Mouse (Mus musculus): ENCODE results near the gene Otulinl.
A peak's percentile ranks its signal among the peaks of the same experiment; 100 is the strongest.

Gene Otulinl

DNA sequence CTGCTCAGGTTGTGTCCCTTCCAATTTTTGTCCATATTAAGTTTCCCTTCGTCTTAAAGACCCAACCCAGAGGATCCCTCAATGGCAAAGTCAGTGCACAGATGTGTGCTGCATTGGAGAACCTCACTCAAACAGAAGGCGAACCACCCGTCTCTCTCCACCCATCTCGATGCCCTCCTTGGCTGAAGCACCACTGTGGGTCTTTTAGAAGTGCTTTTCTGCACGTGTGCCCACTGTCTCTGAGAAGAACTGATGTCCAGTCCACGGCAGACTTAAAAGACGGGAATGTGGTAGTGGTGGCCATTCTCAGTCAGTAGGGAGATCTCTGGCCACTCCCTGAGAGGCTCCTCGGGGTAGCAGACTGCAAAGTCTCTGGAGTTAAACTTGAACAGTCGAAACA lies 24.8 kb downstream of the Otulinl start:
- no peak for DNase-seq (ENCODE audit: low read depth, low spot score)

DNA sequence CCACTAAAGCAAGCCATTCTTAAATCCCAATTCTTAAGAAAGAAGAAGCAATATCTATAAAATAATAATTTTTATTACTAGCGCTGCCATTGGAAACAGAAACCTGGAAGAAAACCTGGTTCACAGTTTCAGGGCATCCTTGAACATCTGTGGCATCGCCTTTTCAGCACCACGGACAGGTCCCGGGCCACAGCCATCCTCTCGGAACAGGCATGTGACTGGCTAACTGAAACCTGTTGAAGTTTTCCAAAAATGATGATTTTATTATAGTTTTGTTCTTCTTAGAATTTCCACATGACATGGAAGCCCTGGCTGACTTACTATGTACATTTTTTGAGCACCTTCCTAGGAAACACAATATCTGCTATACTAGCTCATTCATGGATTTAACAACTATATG lies 26.4 kb downstream of the Otulinl start:
- no peak for DNase-seq (ENCODE audit: low read depth, low spot score)

DNA sequence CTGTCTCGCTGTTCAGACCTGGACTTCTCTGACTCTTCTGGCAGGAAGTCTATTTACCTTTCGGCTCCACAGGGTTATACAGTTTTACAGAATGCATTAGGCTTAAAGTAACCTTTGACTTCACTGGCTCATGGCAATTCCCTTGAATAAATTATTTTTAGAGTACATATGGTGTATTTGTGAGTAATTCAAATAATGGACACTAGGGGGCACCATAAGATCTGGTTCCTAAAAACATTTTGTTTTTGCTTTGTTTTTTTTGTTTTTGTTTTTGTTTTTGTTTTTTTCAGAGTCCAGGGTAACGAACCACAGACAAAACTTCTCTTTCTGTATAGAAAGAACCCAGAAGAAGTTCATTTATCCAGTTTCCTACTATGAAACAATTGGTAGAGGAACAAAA lies 33.7 kb downstream of the Otulinl start:
- no peak for DNase-seq (ENCODE audit: low read depth, low spot score)

DNA sequence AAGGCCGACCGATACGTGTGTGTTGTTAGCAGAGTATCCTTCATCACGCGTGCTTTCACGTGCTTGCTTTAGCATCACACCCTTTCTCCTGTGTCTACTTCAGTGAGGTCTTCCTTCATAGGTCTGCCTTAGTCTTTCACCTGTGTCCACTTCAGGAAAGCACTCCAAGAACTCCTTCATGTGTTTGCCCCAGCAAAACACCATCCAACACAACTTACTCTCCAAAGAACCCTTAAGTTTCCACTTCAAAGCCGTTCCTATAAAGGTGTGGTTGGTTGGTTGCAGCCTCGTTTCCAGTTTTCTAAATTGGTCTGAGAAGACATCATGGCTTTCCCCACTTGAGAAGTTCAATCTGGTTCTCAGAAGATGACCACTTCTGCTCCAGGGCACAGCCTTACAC lies 34.7 kb downstream of the Otulinl start:
- DNase-seq (ENCODE audit: low read depth, low spot score): no peak

DNA sequence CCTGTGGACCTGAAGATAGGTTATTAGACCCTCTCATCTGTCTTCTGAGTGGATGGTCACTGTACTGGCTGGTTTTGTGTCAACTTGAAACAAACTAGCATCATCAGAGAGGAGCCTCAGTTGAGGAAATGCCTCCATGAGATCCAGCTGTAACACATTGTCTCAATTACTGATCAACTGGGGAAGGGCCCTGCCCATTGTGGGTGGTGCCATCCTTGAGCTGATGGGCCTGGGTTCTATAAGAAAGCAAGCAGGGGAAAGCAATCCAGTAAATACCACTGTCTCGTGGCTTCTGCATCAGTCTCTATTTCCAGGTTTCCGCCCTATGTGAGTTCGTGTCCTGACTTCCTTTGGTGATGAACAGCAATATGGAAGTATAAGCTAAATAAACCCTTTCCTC lies 36.1 kb downstream of the Otulinl start:
- no peak for DNase-seq (ENCODE audit: low read depth, low spot score)

DNA sequence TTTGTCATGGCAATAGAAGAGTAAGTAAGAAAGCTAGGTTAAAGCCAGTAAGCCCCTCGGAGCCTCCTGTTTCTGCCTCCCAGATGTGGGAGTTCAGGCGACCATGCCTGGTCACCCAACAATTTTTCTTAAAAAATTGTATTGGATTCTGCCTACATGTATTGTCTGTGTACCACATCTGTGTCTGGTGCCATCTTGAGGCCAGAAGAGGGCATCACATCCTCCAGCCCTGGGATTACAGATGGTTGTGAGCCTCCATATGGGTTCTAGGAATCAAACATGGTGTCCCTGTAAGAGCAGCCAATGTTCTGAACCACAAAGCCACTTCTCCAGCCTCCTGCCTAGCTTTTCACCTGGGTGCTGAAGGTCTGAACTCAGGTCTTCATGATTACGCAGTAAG lies 38.5 kb downstream of the Otulinl start:
- DNase-seq (ENCODE audit: low read depth, low spot score): no peak

DNA sequence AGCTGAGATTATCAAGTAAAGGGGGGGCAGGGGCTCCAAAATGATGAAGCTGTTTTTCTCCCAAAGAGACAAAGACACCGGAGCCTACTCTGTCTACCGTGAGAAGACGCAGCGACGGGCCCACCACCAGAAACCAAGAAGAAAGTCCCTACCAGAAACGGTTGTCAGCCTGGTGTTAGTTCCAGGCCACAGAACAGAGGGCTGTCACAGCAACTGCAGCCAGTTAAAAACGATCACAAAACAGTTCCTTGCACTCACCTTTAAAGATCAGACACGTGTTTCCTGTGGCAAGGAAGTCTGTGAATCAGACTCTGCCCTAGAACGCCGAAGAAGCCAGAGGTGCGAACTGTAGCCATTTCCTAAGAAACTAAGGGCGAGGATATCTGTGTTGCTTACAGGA lies 40.2 kb downstream of the Otulinl start:
- DNase-seq (ENCODE audit: low read depth, low spot score): no peak

DNA sequence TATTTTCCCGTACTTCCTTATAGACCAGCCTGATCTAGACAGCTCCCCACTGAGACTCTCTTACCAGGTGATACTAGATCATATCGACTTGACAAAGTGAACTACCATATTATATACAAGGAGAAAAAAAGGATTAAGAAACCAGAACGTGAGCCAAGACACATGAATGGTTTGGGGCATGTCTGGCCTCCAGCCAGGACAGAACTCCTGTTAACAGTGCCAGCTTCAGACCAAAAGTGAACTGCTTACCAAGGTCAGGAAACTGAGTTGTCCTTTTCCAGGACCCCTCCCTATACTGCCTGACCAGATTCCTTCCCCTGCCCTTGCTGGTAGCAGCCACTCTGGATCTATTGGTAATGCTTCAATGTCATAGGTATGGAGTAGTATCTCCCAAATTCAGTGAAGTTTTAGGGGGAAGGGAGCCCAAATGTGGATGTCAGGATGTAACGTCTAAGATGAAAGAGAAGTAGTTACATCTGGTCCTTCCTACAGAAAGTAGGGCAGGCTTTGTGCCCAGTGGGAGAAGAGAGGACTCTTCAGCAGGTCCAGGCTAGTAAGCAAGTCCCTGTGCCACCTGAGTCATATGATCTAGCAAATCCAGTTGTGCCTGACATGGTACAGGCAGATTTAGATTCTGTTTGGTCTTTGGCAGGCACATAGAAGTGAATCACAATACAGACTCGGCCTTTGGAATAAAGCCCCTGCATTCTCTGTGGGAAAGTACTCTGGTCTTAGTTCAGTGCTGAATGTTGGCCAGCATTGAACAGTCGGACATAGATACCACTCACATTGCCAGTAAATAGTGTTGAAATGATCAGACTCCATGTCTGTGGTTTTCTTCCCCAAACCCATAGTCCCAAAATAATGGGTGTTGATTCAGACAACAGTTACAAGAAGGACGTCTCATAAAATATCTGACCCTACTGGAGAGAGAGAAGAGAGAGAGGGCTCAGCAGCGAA lies 47.2 kb downstream of the Otulinl start:
- DNase-seq (ENCODE audit: low read depth, low spot score): no peak

DNA sequence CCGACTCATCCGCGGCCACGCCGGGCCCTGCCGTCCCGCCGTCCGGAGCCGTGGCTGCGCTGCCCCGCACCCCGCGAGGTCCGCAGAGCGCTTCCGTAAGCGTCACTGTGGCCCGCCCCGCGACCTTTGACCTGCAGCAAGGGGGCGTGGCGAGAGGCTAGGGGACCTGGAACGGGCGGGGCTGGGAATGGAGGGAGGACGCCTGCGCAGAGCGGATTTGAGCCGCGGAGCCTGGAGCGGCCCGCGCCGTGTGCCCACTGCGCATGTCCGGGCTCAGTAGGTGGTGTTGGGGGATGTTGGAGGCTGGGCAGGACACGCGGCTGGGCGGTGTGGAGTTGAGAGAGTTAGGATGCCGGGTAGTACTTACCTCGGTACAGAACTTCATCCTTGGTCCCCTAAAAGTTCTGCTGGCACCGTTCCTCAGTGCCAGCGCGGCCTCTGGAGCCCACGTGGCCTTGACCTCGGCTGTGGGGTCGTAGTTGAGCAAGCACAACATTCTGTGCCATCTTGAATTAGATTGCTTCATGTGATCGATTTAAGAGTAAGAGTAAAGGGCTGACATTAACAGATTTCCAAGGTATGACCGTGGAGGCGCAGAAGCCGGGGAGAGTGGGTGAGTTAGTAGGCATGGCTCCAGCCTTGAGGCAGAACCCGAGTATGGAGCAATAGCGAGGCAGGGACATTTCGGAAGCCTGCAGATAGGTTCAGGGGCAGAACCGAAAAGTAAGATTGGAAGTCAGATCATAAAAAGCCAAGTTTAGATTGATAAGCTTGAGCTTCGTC lies 50.6 kb downstream of the Otulinl start, which contains the start of gene Otulin:
Gene Otulin, minus strand, starts transcription at position 93 of the 783 bp plus-strand sequence.
- DNase-seq (ENCODE audit: low read depth, low spot score): peak; percentile 97

DNA sequence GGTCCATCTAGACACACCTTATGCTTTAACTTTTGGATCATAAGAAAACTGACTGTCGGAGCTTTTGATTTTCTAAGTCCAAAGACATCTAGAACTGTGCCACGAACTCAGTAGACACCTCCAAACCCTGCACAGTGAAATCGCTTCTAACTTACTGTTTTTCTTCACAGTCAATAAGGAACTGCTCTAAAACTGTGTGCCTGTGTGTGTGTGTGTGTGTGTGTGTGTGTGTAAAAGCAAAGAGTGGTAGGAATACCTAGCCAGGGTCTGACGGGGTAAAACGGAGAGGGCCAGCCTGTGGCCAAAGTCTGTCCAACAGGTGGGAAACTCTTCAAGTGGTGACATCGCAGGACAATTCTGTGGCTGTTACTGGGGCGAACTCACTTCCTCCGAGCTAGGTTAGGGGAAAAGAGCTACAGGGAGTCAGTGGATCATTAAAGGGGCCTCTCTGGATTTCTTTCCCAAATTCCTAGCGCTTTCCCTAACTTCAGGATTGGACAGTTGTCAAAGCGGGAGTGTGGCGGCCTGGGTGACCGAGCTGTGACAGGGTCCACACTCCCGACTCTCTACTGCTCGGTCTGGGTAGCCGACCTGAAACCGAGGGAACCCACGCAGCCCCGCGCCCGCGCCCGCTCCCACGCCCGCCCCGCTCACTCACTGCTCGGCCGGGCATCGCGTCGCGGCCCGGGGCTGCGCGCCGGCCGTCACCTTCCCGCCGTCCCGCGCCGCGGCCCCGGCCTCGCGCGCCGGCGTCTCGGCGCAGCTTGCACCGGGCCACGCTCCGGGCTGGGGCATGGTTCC lies 51.4 kb downstream of the Otulinl start:
- no peak for DNase-seq (ENCODE audit: low read depth, low spot score)

DNA sequence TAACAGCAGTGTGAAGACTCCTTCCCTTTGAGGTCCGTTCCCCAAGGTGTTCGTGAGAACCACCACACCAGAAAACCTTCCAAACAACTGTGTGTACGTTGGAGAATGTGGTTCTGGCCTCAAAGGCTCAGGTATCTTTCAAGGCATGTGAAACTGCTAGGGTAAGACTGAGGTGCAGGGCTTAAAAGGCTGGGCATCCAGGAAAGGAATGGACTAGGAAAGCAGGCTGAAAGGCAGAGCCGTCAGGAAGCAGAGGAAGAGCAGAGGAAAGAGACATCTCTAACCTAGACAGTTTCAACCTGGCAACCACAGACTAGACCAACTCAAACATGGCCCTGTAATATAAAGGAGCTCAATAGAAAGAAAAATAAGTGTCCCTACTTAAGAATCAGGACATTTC lies 52.3 kb downstream of the Otulinl start:
- DNase-seq (ENCODE audit: low read depth, low spot score): no peak

DNA sequence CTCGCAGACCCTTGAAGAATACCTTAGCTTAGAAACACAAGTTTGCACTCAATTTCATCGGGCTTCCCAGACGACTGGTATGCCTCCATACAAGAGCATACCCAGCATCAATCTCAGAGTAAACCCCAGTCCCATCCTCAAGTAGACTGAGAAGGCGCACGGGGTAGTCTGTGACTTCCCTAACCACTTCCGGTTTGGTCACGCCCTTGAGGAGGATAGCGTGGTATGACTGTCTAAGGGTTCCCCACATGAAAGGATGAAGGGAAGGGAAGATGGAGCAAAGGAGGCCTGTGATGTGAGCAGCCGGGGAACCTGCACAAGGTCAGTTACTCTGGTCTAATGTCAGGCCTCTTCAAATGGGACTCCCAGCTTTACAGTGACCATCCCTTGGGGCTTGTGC lies 53.6 kb downstream of the Otulinl start:
- DNase-seq (ENCODE audit: low read depth, low spot score): no peak

DNA sequence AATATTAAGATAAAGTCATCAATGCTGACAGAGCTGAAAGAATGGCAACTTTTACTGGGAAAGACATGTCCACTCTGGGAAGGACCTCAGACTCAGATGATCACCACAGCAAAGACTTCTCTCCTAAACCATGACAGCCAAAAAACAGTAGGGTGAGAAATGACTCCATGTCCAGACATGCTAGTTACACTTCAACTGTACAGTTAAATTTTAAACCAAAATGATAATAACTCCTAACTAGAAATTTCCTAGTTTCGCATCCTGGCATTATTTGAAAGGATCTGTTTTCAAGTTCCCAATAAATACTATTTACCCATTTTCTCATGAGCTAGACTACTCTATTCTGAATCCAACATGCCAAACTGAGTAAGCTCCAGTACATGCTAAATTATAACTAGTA lies 55.1 kb downstream of the Otulinl start:
- DNase-seq (ENCODE audit: low read depth, low spot score): no peak

DNA sequence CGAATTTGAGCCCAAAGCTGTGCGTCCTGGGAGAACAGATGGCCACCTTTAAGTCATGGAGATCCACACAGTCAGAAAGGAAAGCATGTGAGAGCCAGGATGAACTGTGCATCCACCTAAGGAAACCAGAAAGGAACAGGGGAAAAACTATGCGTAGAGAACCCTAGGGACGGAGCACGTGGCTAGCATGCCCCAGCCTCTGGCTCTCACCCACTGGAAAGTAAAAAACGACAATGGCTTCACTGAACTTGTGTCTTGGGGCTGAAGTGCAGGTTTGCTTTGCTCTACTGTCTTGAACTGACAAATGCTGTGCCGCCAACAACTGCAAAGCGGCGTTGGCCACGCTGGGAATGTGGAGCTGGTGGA lies 55.5 kb downstream of the Otulinl start:
- DNase-seq (ENCODE audit: low read depth, low spot score): no peak

DNA sequence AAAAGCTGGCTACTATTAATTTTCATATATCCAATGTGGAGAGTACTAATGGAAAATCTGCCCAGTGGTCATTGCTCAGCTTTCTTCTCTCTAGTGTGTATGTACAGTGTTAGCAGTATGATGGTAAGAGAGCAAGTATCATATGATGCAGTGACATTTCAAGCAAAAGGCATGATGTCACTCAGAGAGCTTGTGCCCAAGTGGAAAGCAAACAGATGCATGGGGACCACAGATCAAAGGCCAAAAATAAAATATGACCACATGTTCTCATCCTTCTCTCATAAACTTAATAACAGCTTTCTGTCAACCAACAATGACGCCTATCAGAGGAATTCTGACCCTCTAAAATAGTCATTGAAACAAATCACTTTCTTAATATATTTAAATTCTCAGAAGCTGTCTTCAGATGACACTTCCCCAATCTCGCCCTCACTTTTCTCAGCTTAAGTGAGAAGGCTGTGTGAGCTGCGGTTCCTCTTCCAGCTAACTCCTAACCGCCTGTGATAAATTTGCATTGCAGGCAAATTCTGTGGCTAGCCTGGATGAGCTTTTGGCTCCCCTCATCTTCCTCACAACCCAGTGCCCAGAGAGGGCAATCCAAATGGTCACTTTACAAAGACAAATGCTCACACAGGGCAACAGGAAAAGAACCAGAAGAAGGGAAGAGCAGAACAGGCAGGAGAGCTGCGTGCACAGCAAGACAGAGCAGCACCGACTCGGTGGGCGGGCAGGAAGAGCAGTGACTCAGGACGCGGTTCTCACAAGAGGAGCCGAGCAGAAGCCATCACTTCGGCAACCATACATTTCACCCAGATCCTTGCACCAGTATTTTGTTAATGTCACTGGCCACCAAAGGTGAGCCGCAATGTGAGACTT lies 56.1 kb downstream of the Otulinl start:
- DNase-seq (ENCODE audit: low read depth, low spot score): peak; percentile 56

DNA sequence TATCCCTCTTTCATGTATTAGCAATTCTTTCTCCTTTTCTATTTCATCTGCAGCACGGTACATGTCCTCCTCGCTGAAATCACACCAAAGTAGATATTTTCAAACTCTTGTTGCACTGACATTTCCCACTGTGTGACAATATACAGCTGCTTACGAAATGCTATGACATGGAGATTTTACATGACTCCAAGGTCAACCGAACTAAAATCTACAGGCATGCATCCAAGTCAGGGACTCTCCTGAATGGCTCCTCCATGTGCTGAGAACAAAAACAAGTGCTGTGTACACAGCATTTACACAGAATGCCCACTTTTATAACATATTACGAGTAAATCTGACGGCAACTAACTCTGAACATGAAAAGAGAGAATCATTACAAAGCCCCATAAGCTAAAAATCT lies 58.1 kb downstream of the Otulinl start:
- no peak for DNase-seq (ENCODE audit: low read depth, low spot score)

DNA sequence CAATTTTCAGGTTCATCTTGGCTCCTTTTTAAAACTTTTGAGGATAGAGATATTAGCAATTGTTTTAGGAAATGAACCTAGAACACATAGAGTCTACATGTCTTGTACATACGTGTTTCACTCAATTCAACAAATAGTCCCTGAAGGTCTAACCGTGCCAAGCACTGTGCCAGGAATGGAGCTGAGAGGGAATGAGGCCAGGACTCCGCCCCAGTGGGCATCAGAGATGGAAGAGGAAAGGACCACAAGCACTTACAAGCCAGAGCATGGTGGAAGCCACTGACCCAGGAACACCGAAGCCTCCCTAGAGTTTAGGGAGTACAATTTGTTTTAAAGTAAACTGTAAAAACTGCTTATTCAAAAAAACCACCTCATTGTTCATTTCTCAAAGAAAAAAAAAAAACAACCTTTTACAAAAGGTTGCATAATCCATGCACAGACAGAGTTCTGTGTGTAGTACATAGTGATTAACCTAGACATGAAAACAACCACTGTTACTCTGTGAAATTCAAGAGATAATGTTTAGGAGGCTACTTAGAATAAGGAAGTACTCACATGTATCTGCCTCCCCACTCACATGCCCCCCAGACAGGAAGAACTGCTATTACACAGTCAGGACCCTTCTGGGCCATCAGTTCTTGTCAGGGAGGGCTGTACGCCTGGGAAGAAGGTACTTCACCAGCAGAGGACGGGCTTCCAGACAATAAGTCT lies 60.7 kb downstream of the Otulinl start:
- no peak for DNase-seq (ENCODE audit: low read depth, low spot score)

DNA sequence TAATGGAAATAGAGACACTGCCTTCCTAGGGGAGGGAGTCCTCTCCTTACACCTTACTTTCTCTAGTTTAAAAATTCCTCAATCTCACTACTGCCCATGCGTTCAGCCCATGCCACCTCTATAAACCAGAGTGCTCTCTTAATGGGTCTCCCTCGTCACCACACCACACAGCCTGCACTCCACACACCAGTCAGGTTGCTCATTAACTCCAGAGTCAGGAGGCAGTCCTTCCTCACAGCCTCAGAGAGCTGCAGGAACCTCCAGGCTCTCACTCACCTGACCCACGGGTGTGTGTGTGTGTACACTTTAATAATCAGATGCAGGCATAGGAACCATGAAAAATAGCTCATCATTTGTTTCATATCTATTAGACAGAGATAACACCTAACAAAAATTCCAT lies 61.7 kb downstream of the Otulinl start:
- no peak for DNase-seq (ENCODE audit: low read depth, low spot score)

DNA sequence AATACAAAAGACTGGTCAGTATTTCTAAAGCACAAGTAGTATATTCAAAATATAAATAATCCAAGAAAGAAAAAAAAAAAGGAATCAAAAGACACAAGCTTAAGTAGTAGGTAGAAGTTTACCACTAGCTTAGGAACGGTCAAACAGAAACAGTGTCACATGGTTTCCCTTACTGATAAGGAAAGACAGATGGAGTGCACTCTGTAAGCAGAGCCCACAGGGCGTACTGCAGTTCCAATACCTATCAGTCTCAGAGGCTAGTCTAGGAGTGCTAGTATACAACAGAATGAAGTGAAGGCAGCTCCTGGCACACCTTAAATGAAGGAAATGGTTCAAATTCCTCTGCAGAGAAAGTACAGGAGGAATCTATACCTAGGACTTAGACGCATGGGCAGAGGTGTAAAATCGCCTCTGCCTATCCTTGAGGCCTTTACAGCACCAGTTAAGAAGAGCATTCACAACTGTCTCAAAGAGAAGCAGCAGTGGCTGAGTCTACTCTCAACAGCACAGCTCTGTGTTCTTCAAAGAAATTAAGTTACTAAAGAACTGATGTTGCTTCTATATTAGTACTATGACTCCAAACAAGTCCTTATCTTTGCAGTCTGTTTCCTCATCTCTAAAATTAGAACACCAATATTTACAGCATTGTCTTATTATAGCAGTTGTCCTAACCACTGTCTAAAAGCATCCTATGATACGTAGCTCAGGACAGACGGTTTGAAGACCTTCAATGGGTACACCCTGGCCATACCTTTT lies 62.4 kb downstream of the Otulinl start:
- DNase-seq (ENCODE audit: low read depth, low spot score): no peak

DNA sequence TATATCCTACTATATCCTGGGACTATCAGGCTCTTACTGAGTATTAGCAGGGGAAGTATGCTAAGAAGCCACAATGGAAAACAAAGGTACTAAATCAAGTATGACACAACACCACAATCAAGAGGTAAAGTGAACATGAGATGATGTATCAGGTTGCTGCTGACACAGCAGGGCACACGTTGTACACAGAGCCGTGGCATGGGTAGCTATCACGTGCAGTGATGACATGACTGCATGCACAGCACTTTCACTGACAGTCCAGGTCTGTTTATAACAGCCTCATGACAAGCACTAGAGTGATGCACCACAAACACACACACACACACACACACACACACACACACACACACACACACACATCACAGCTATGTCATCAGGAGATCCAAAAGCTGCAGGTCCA lies 64.2 kb downstream of the Otulinl start:
- no peak for DNase-seq (ENCODE audit: low read depth, low spot score)
